Mouse (Mus musculus) layer of hippocampus, adult 9-11 months (tissue): ENCODE data around the gene Runx2.

ENCODE experiments used
- DNase-seq: peaks from one replicate; pipeline ENCODE4 v3.0.0; 2022

The Runx2 gene

GRCm38 (mm10) chr17:44613716-44614715 lies 200.6 kb downstream of the Runx2 start:
- DNase-seq: peak; percentile 83

- no peak for DNase-seq
These were observed 202.0 kb downstream of the Runx2 start for GRCm38 (mm10) chr17:44612641-44613040.

- no peak for DNase-seq
These were observed 202.6 kb downstream of the Runx2 start for GRCm38 (mm10) chr17:44612002-44612401.

- no peak for DNase-seq
These were observed 203.1 kb downstream of the Runx2 start for GRCm38 (mm10) chr17:44611543-44611942.

GRCm38 (mm10) chr17:44610828-44611227 lies 203.8 kb downstream of the Runx2 start:
- DNase-seq: no peak

- DNase-seq: no peak
These were observed 204.5 kb downstream of the Runx2 start for GRCm38 (mm10) chr17:44609897-44610641.

- no peak for DNase-seq
These were observed 205.2 kb downstream of the Runx2 start for GRCm38 (mm10) chr17:44609356-44609755.

- DNase-seq: no peak
These were observed 205.7 kb downstream of the Runx2 start for GRCm38 (mm10) chr17:44608907-44609306.

- DNase-seq: no peak
These were observed 207.2 kb downstream of the Runx2 start for GRCm38 (mm10) chr17:44607383-44607782.

- no peak for DNase-seq
These were observed 208.4 kb downstream of the Runx2 start for GRCm38 (mm10) chr17:44606245-44606644.

GRCm38 (mm10) chr17:44605749-44606148 lies 208.8 kb downstream of the Runx2 start:
- DNase-seq: no peak

GRCm38 (mm10) chr17:44603170-44603569 lies 211.4 kb downstream of the Runx2 start:
- DNase-seq: no peak

- no peak for DNase-seq
These were observed 213.1 kb downstream of the Runx2 start for GRCm38 (mm10) chr17:44601317-44602021.

GRCm38 (mm10) chr17:44599856-44600255 lies 214.7 kb downstream of the Runx2 start:
- DNase-seq: no peak

- DNase-seq: no peak
These were observed 215.5 kb downstream of the Runx2 start for GRCm38 (mm10) chr17:44599132-44599531.

- DNase-seq: peak; percentile 57
These were observed 216.6 kb downstream of the Runx2 start for GRCm38 (mm10) chr17:44597918-44598504.

GRCm38 (mm10) chr17:44592737-44593090 lies 221.9 kb downstream of the Runx2 start:
- DNase-seq: no peak

GRCm38 (mm10) chr17:44592067-44592736 lies 222.4 kb downstream of the Runx2 start:
- no peak for DNase-seq

GRCm38 (mm10) chr17:44588470-44588869 lies 226.1 kb downstream of the Runx2 start:
- no peak for DNase-seq

- no peak for DNase-seq
These were observed 226.6 kb downstream of the Runx2 start for GRCm38 (mm10) chr17:44588020-44588419.

GRCm38 (mm10) chr17:44586196-44586595 lies 228.4 kb downstream of the Runx2 start:
- DNase-seq: no peak

- no peak for DNase-seq
These were observed 229.8 kb downstream of the Runx2 start for GRCm38 (mm10) chr17:44584781-44585180.
